Comparison of ENCODE assay signal across 8 mouse cellular contexts in genomic region chr7:137715126-137715900, GRCm38 (mm10).
DNase-seq lines count a peak whose midpoint lies in the region; ATAC-seq and TF ChIP-seq lines count a peak whose summit lies in the region.
"Had no signal": no experiment of that assay in that cellular context is flagged by ENCODE, and none has a peak within 500 bp of the region (broad histone marks: within the 10 kb centered on the region; RNA-seq: fewer than 3 reads in every experiment).

No protein-coding gene starts in this region.

- H3K9ac ChIP-seq in heart, adult 2 months (ENCODE audit: low read depth, low read length) = no peak overlapping the region
- no peak overlapping the region for H3K9ac ChIP-seq in intestine, postnatal 0 days (ENCODE audit: low read depth, low read length)

- H3K27me3 ChIP-seq in heart, adult 2 months (ENCODE audit: control insufficient read depth, insufficient read depth, low read length) = no peaks in the 10 kb centered on the region; the same call in 1 of the 2 replicates
- H3K27me3 ChIP-seq in intestine, postnatal 0 days (replicated peaks; ENCODE audit: control insufficient read depth, insufficient read depth, low read length) = no peaks in the 10 kb centered on the region

- ATAC-seq in intestine, postnatal 0 days = no peak

- no peaks in the 10 kb centered on the region for H3K79me2 ChIP-seq in heart, adult 2 months (replicated peaks; ENCODE audit: control insufficient read depth, insufficient read depth, low read length)

- no peaks in the 10 kb centered on the region for H3K36me3 ChIP-seq in heart, adult 2 months (ENCODE audit: control insufficient read depth, insufficient read depth, low read length)
- H3K36me3 ChIP-seq in intestine, postnatal 0 days (ENCODE audit: control insufficient read depth, insufficient read depth) = no peaks in the 10 kb centered on the region

- H3K4me1 ChIP-seq in heart, adult 2 months (ENCODE audit: control insufficient read depth, insufficient read depth, low read length) = peaks cover 2% of the 10 kb centered on the region; the same call in 1 of the 2 replicates
- H3K4me1 ChIP-seq in intestine, postnatal 0 days (replicated peaks; ENCODE audit: control insufficient read depth, insufficient read depth, low read length) = no peaks in the 10 kb centered on the region

- TF ChIP-seq CTCF in heart, adult 2 months (IDR thresholded peaks at IDR 0.05) = no peak
- TF ChIP-seq CTCF in intestine, postnatal 0 days (IDR thresholded peaks at IDR 0.05; ENCODE audit: low read depth) = no peak

- no peak for TF ChIP-seq POLR2A in heart, adult 2 months (IDR thresholded peaks at IDR 0.05; ENCODE audit: insufficient read depth, low read depth, low read length)

- peak; percentile 89 for DNase-seq in heart, adult 11 months
- DNase-seq in heart, adult 2 months = no peak
- DNase-seq in retina, postnatal 1 day = peak; percentile 30
- no peak for DNase-seq in retina, embryonic 14.5 days (ENCODE audit: low spot score)
- peak; percentile 40 for DNase-seq in lung, postnatal 10 days
- DNase-seq in gastrocnemius, adult 18-20 months (ENCODE audit: low spot score) = no peak

- H3K9me3 ChIP-seq in intestine, postnatal 0 days (ENCODE audit: control insufficient read depth) = no peaks in the 10 kb centered on the region

- no peak overlapping the region for H3K27ac ChIP-seq in heart, adult 2 months
- no peak overlapping the region for H3K27ac ChIP-seq in intestine, postnatal 0 days (ENCODE audit: low read depth, low read length)

- no peak for TF ChIP-seq EP300 in heart, adult 2 months (IDR thresholded peaks at IDR 0.05; ENCODE audit: insufficient read depth, low read depth, low read length)

- 54% methylated on average over 6 of the region's 6 CpGs for WGBS in heart, adult 2 months
- 79% methylated on average over 6 of the region's 6 CpGs for WGBS in intestine, postnatal 0 days

- no peak overlapping the region for H3K4me3 ChIP-seq in heart, adult 2 months
- no peak overlapping the region for H3K4me3 ChIP-seq in intestine, postnatal 0 days (ENCODE audit: low read depth, low read length)
- H3K4me3 ChIP-seq: erythroblast, embryonic 14.5 days had no signal

- intact Hi-C loops in heart, adult 2 months (cut with DNase I) = no loop called here

- no peak overlapping the region for H3K4me2 ChIP-seq in intestine, postnatal 0 days (replicated peaks; ENCODE audit: low read depth)

Comparison
In these comparisons a context has a peak if more than half of its experiments do, and no peak if none do; other contexts are left out.
1. DNase-seq: peak in heart, adult 11 months (single experiment), retina, postnatal 1 day (single experiment) and lung, postnatal 10 days (single experiment); none in heart, adult 2 months (0 of 2), retina, embryonic 14.5 days (single experiment) and gastrocnemius, adult 18-20 months (single experiment).